Mouse (Mus musculus) lung, embryonic 14.5 days (tissue): ENCODE measurements around the gene 4933409G03Rik. TPM values are rescaled to one million over a fixed set of nuclear protein-coding genes. Genes with fewer than 3 reads are reported as not detected.
A peak's percentile ranks its signal among the peaks of the same experiment; 100 is the strongest.
"Not testable (repeated sequence)": the region's sequence is repeated elsewhere in the genome, so short reads cannot be mapped to it uniquely, and the experiment has no call there.

Source experiments
- ATAC-seq: fragments of 200-750 bp; cut with Nextera tagmentation; 2 replicates; pipeline ENCODE4 v1.8.0; 2017; ENCODE audit warnings: mild to moderate bottlenecking, moderate TSS enrichment, moderate library complexity; ENCODE audit not compliant: insufficient read depth
- DNase-seq: peaks from one replicate; pipeline ENCODE4 v3.0.0-alpha.2; 2015
- H3K27ac ChIP-seq: fragments of 300-500 bp; sonication (generic); 2 replicates; pipeline ENCODE4 v1.5.1; 2014; ENCODE audit warnings: low read depth, mild to moderate bottlenecking, moderate library complexity
- H3K27me3 ChIP-seq: fragments of 300-500 bp; sonication (generic); 2 replicates; pipeline ENCODE4 v1.6.1; 2014; ENCODE audit warnings: low read length, control low read depth; ENCODE audit not compliant: insufficient read depth
- H3K36me3 ChIP-seq: fragments of 300-500 bp; sonication (generic); 2 replicates; pipeline ENCODE4 v1.6.1; 2014; ENCODE audit warnings: control low read depth; ENCODE audit not compliant: insufficient read depth
- H3K4me1 ChIP-seq: fragments of 300-500 bp; sonication (generic); 2 replicates; pipeline ENCODE4 v1.6.1; 2014; ENCODE audit warnings: antibody characterized with exemption, control low read depth; ENCODE audit not compliant: insufficient read depth
- H3K4me2 ChIP-seq: fragments of 300-500 bp; sonication (generic); 2 replicates; pipeline ENCODE4 v1.6.1; 2014; ENCODE audit warnings: mild to moderate bottlenecking
- H3K4me3 ChIP-seq: fragments of 300-500 bp; sonication (generic); 2 replicates; pipeline ENCODE4 v1.5.1; 2014; ENCODE audit warnings: low read depth, low read length
- H3K9ac ChIP-seq: fragments of 300-500 bp; sonication (generic); 2 replicates; pipeline ENCODE4 v1.6.1; 2014
- H3K9me3 ChIP-seq: fragments of 300-500 bp; sonication (generic); 2 replicates; pipeline ENCODE4 v1.6.1; 2016; ENCODE audit warnings: low read depth, low read length, control low read depth
- CTCF ChIP-seq: IDR thresholded peaks from 2 replicates; pipeline ENCODE4 v1.5.1; 2016; ENCODE audit warnings: antibody characterized with exemption, low read depth
- WGBS: fragments of 180-500 bp; shearing (Covaris S2); extraction: QIAGEN DNeasy Blood & Tissue Kit; methylation state at CpG from one replicate; pipeline ENCODE4 v1.1.7; 2014; 5-methylcytosine and 5-hydroxymethylcytosine counted together
- polyA plus RNA-seq: library from polyadenylated mRNA; unstranded; fragments of >200 nt; fragmentation: Nextera tagmentation; extraction: Ambion mirVana; gene quantifications from 2 replicates; pipeline ENCODE4 v1.2.1, GENCODE M21; 2014

Gene 4933409G03Rik
- not detected in 2 replicates for polyA plus RNA-seq

DNA sequence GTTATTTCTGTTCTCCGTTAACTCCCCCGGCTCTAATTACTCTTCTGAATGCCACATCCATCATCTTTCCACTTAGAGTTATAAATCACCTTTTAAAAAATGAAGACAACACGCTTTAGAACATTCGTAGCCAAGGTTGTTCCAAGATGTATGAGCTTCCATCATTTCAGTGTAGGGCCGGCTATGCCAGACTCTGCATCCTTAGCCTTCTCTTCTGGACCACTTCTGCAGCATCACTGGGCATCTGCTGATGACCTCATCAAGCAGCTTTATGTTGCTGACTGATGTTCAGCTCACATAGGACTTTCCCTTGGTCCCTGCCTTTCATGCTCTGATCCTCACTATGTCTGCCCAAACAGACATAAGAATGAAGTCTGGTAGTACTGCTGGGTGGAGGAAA, at the start of gene 4933409G03Rik:
Gene 4933409G03Rik, plus strand, starts transcription at position 301 of the 400 bp plus-strand sequence.
- ATAC-seq = no peak

GRCm38 (mm10) chr2:68544190-68544589, 38.0 kb upstream of the 4933409G03Rik start:
- no peak overlapping the region for H3K4me2 ChIP-seq
- no peak overlapping the region for H3K9ac ChIP-seq
- no peaks in the 10 kb centered on the region for H3K4me1 ChIP-seq
- H3K27ac ChIP-seq = no peak overlapping the region
- DNase-seq (no peak), ATAC-seq (no peak)
- H3K4me3 ChIP-seq = no peak overlapping the region
- no peaks in the 10 kb centered on the region for H3K27me3 ChIP-seq
- no peak for TF ChIP-seq CTCF
- WGBS = 50% methylated on average over 2 of the region's 2 CpGs
- no peaks in the 10 kb centered on the region for H3K9me3 ChIP-seq
- no peaks in the 10 kb centered on the region for H3K36me3 ChIP-seq

More for the DNA sequence above, at the start of gene 4933409G03Rik:
- Histone ChIP-seq H3K27me3 (no peaks in the 10 kb centered on the region), H3K27ac (no peak within 1 kb of the TSS), H3K4me1 (no peaks in the 10 kb centered on the region), H3K4me2 (no peak within 1 kb of the TSS), H3K9me3 (no peaks in the 10 kb centered on the region), H3K4me3 (no peak within 1 kb of the TSS), H3K36me3 (no peaks in the 10 kb centered on the region), H3K9ac (no peak within 1 kb of the TSS)
- no peak for DNase-seq
- TF ChIP-seq CTCF = no peak
- WGBS = 80% methylated on average over 5 of the region's 5 CpGs

DNA sequence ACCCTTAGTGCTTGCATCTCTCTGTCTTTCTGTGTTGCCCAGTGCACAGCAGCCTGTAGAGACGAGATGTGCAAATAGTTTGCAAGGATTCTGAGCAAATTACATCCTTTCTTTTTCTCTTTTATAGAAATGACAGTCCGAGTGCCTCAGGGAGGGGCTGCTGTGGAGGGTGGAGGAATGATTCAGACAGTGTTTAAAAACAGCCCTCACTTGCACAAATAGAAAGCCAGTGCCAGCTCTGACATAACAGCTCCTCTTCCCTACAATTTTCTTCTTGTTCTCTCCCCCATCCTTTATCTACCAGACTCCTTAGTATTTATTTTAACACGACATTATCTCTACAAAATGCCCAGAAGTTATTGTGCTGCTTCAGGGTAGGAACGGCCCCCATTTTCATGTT, 21.4 kb upstream of the 4933409G03Rik start:
- H3K4me1 ChIP-seq = no peaks in the 10 kb centered on the region
- ATAC-seq (no peak), DNase-seq (no peak)
- H3K9ac ChIP-seq = no peak overlapping the region
- H3K36me3 ChIP-seq = no peaks in the 10 kb centered on the region
- no peak overlapping the region for H3K4me2 ChIP-seq
- WGBS = 36% methylated on average over 4 of the region's 4 CpGs
- no peak for TF ChIP-seq CTCF
- no peaks in the 10 kb centered on the region for H3K9me3 ChIP-seq
- no peaks in the 10 kb centered on the region for H3K27me3 ChIP-seq
- no peak overlapping the region for H3K4me3 ChIP-seq
- no peak overlapping the region for H3K27ac ChIP-seq

- H3K36me3 ChIP-seq = no peaks in the 10 kb centered on the region
- H3K27me3 ChIP-seq = no peaks in the 10 kb centered on the region
- no peaks in the 10 kb centered on the region for H3K9me3 ChIP-seq
- 7% methylated on average over 3 of the region's 3 CpGs for WGBS
- H3K27ac ChIP-seq = no peak overlapping the region
- no peak overlapping the region for H3K4me2 ChIP-seq
- no peak overlapping the region for H3K9ac ChIP-seq
- no peaks in the 10 kb centered on the region for H3K4me1 ChIP-seq
- DNase-seq = peak; percentile 88
- TF ChIP-seq CTCF = peak; percentile 74
- no peak overlapping the region for H3K4me3 ChIP-seq
- peak; percentile 52 for ATAC-seq
Observed at GRCm38 (mm10) chr2:68563331-68563730, 18.9 kb upstream of the 4933409G03Rik start.

DNA sequence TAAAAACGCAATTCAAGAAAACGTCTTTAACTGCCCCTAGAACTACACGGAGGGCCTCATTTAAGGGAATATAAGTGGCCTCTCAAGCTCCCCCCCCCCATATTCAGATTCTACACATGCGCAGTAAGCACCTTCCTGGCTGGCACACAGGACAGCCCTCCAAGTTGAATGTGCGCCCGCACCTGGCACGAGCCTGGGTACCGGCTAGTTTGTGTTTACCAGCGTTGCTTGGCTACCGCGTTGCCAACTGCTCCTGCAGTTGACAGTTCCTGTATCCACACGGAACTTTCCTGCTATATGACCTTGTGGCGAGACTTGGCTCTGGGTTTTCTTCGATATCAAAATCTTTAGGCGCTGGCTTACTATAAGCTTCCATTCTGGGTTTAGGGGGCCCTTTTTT, 13.9 kb upstream of the 4933409G03Rik start:
- Histone ChIP-seq H3K9me3 (no peaks in the 10 kb centered on the region), H3K4me1 (no peaks in the 10 kb centered on the region), H3K27me3 (no peaks in the 10 kb centered on the region), H3K36me3 (no peaks in the 10 kb centered on the region), H3K4me3 (no peak overlapping the region), H3K9ac (no peak overlapping the region), H3K27ac (no peak overlapping the region), H3K4me2 (no peak overlapping the region)
- DNase-seq = no peak
- no peak for ATAC-seq
- 88% methylated on average over 15 of the region's 15 CpGs for WGBS
- TF ChIP-seq CTCF = no peak

DNA sequence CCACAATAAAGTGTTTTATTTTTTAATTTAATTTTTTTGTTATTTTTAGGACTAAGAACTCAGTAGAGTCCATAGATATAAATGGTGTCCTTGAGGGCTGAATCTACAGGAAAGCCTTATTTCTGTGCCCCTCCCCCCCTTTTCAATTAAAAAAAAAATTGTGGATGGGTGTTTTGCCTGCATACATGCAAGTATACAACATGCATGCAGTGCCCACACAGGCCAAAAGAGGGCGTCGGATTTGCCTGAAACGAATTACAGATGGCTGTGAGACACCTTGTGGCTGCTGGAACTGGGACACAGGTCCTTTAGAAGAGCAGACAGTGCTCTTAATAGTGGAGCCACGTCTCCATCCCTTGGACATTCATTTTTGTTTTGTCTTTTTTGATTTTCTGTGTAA, 9.9 kb upstream of the 4933409G03Rik start:
- no peak overlapping the region for H3K9ac ChIP-seq
- DNase-seq (peak; percentile 51), ATAC-seq (no peak)
- no peak overlapping the region for H3K4me3 ChIP-seq
- H3K4me1 ChIP-seq = no peaks in the 10 kb centered on the region
- no peaks in the 10 kb centered on the region for H3K36me3 ChIP-seq
- no peaks in the 10 kb centered on the region for H3K9me3 ChIP-seq
- H3K27me3 ChIP-seq = no peaks in the 10 kb centered on the region
- no peak overlapping the region for H3K4me2 ChIP-seq
- 18% methylated on average over 4 of the region's 4 CpGs for WGBS
- peak; percentile 31 for TF ChIP-seq CTCF
- no peak overlapping the region for H3K27ac ChIP-seq

DNA sequence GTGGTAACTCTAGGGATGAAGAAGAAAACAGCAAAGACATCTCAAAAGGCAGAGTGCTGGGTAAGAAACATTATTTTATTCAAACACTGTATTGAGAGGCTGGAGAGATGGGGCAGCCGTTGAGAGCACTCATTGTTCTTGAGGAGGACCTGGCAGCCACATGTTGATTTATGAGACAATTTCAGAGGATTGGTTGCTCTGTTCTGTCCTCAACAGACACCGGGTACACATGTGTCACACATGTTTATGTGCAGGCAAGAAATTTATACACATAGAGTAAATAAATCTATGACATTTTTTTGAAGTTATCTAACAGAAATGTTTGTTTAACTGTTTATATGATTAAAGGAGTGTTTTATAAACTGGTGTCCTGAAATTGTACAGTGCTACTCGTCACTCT, 10.6 kb downstream of the 4933409G03Rik start:
- Histone ChIP-seq H3K4me2 (no peak overlapping the region), H3K9ac (no peak overlapping the region), H3K27me3 (no peaks in the 10 kb centered on the region), H3K4me1 (no peaks in the 10 kb centered on the region), H3K4me3 (no peak overlapping the region), H3K27ac (no peak overlapping the region), H3K36me3 (no peaks in the 10 kb centered on the region), H3K9me3 (no peaks in the 10 kb centered on the region)
- 23% methylated on average over 3 of the region's 3 CpGs for WGBS
- DNase-seq = peak; percentile 68
- no peak for TF ChIP-seq CTCF
- peak; percentile 93 for ATAC-seq

DNA sequence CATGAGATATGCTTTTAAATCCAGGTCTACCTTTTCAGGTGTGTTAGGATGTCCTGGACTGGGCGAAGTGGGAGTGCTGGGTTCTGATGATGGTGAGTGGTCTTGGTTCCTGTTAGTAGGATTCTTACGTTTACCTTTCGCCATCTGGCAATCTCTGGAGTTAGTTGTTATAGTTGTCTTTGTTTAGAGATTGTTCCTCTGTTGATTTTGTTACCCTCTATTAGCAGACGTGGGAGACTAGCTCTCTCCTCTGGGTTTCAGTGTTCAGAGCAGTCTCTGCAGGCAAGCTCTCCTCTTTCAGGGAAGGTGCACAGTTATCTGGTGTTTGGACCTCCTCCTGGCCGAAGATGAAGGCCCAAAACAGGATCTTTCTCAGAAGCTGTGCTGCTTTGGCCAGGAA, 74.0 kb downstream of the 4933409G03Rik start, which contains the start of gene 4932414N04Rik:
Gene 4932414N04Rik, plus strand, starts transcription at position 301 of the 400 bp plus-strand sequence.
- H3K27ac ChIP-seq, ATAC-seq, H3K4me2 ChIP-seq, DNase-seq, H3K4me3 ChIP-seq, H3K4me1 ChIP-seq, H3K36me3 ChIP-seq, H3K9me3 ChIP-seq, H3K27me3 ChIP-seq, H3K9ac ChIP-seq: not testable (repeated sequence)
- WGBS = 50% methylated on average over 1 of the region's 5 CpGs

Other genes starting within 250 kb of the 4933409G03Rik start
- 27.6 and 28.0 TPM in 2 replicates for gene Stk39, start 110.1 kb upstream of the 4933409G03Rik start, polyA plus RNA-seq
- gene 4932414N04Rik, start 74.1 kb downstream of the 4933409G03Rik start, polyA plus RNA-seq = not detected in 2 replicates